Mouse (Mus musculus) layer of hippocampus, adult 9-10 months (tissue): ENCODE results near the gene Sorbs2.
"Not testable (repeated sequence)": the region's sequence is repeated elsewhere in the genome, so short reads cannot be mapped to it uniquely, and the experiment has no call there.

Experiments
- DNase-seq: peaks from one replicate; pipeline ENCODE4 v3.0.0; 2022; ENCODE audit warnings: low spot score

Gene Sorbs2

GRCm38 (mm10) chr8:45844911-45845481, 337.4 kb downstream of the Sorbs2 start:
- DNase-seq: no peak

DNA sequence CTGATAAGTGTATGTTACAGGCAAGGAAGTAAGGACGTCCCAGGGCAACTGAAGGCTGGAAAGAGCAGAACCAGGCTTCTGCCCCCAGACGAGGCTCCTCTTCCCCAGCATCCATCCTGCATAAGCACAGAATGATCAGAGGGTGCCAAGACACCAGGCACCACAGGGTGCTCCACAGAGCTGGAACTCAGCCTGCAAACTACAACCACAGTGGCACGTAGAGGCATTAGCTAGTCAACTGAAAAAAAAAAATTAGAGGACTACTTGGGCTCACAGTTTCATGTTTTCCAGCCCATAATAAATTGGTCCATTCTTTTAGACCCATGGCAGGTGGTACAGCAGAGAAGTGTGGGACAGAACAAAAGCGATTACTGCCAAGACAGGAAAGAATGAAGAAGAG, 338.3 kb downstream of the Sorbs2 start:
- no peak for DNase-seq

DNA sequence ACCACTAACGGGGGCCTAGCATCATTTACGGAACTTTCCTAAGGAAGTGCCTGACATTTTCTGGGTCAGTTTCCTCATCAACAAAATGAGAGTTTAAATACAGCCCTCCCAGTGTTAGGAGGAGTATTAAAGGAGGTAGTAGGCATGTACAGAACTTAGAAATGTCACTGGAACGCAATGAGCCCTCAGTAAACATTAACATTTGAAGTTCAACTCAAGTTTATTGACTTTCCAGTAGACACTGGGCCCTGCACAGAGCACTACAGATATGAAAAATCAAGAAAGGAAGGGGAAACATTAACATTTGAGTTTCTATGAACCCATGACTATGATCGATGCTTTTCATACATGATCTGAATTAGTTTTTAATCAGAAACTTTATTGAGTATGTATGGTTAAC, 347.5 kb downstream of the Sorbs2 start:
- no peak for DNase-seq

- DNase-seq: no peak
Observed at GRCm38 (mm10) chr8:45857734-45858133, 350.1 kb downstream of the Sorbs2 start.

GRCm38 (mm10) chr8:45858391-45858790, 350.8 kb downstream of the Sorbs2 start:
- no peak for DNase-seq

DNA sequence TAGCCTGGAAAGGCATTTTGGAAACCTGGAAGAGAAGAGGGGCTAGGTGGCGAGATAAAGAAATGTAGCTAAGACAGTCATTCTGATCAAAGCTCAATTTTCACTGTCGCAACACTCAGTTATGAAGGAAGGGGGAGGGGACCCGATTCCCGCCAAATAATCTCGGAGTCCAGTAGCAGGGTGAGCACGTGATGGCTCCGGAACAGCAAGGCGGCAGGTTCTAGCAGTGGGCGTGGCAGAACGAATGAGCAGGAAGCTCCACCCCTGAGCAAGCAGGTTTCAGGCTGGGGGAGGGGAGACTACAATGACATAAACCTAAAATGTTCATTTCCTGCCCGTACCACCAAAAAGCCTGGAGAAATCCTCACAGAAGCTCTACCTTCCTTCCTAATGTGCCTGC, 364.0 kb downstream of the Sorbs2 start:
- not testable (repeated sequence) for DNase-seq

GRCm38 (mm10) chr8:45872077-45872476, 364.5 kb downstream of the Sorbs2 start:
- DNase-seq: no peak

DNA sequence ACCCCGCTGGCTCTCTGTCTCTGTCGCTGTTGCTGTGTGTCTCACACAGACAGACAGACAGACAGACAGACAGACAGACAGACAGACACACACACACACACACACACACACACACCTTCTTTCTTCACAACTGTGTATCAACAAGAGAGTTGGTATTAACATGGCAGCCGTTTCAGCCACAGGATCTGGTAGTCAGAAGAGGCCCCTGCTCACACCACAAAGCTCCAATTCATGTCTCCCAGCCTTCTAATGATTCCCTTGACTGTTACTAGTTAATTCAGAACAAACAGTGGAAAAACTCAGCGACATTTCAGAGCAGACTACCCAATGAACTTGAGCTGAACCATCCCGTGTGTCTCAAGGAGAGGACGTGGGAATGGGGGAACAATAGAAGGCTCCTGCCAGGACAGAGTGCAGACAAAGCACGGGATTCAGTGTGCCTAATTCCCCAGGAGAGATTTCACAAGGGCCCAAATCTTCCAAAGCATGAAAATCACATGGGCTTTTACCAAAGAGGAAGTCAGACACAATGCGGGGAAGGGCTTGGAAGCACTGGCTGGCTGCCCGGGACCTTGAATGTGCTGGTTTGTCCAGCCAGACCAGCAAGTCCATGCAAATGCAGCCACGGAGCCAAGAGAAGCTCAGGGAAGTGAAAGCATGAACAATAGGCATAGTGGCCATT, 367.5 kb downstream of the Sorbs2 start:
- peak; percentile 39 for DNase-seq

GRCm38 (mm10) chr8:45876397-45876796, 368.8 kb downstream of the Sorbs2 start:
- no peak for DNase-seq
